Comparison of ENCODE assay signal across 8 mouse cellular contexts in the genomic region with DNA sequence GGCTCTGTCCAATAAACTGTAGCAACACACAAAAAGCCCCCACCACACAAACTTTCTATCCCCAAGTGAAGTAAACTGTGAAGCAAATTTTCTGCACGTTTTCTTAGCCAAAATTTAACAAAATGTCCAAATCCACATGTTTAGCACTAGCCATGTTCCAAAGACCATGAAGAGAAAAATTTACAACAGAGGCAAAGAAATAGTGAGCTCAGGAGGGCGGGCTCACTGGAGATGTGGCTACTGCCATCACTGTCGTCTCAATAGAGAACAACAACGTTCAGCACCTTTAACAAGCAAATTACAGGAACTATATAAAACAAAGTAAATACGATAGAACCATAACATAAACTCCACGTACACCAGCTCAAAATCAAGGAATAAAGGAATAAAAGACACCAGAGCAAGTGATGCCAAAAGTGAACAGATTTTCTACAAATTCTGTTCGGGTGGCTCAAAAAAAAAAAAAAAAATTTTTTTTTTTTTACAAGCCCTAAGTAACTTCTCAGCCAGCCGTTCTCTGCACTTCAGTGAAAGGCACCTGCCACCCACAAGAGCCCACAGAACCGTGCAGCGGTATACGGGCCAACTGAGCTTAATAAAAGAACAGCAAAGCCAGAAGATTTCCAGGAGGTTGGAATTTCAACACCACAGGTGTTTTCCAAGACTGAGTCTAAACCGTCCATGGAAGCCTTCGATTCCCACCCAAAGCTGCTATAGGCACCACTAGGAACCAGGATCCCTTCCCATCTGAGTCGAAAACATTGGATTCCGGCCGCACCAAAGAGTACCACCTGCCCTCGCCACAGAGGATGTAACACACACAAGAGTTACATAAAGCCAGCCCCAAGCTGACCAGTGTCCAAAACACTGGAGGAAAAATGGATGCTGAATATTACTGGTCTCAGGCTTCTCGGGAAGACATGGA. TPM values are rescaled to one million over a fixed set of nuclear protein-coding genes. Genes with fewer than 3 reads are reported as not detected.
DNase-seq lines count a peak whose midpoint lies in the region; ATAC-seq lines count a peak whose summit lies in the region.

No protein-coding gene starts in this region.

- H3K9ac ChIP-seq in kidney, embryonic 14.5 days (ENCODE audit: low read depth, low read length): peak overlapping the region; percentile 96; the same call in 1 of the 2 replicates
- H3K9ac ChIP-seq in embryonic facial prominence, embryonic 11.5 days (replicated peaks; ENCODE audit: low read length): peak overlapping the region; percentile 98
- H3K9ac ChIP-seq in midbrain, embryonic 13.5 days (replicated peaks): peak overlapping the region; percentile 100

- no peaks in the 10 kb centered on the region for H3K36me3 ChIP-seq in kidney, embryonic 14.5 days (ENCODE audit: control insufficient read depth, insufficient read depth, low read length)
- no peaks in the 10 kb centered on the region for H3K36me3 ChIP-seq in embryonic facial prominence, embryonic 11.5 days (replicated peaks; ENCODE audit: control insufficient read depth, insufficient read depth, low read depth, low read length)
- no peaks in the 10 kb centered on the region for H3K36me3 ChIP-seq in midbrain, embryonic 13.5 days

- H3K4me2 ChIP-seq in kidney, embryonic 14.5 days (replicated peaks; ENCODE audit: low read depth, low read length): peak overlapping the region; percentile 82
- peak overlapping the region; percentile 79 for H3K4me2 ChIP-seq in embryonic facial prominence, embryonic 11.5 days (ENCODE audit: low read depth, low read length)
- peak overlapping the region; percentile 92 for H3K4me2 ChIP-seq in midbrain, embryonic 13.5 days (replicated peaks)

- no peaks in the 10 kb centered on the region for H3K27me3 ChIP-seq in kidney, embryonic 14.5 days (ENCODE audit: control insufficient read depth, insufficient read depth, low read length)
- no peaks in the 10 kb centered on the region for H3K27me3 ChIP-seq in embryonic facial prominence, embryonic 11.5 days (ENCODE audit: control insufficient read depth, insufficient read depth, low read length)
- no peaks in the 10 kb centered on the region for H3K27me3 ChIP-seq in midbrain, embryonic 13.5 days

- no peak for ATAC-seq in kidney, embryonic 14.5 days (ENCODE audit: low FRiP score, low TSS enrichment)
- no peak for ATAC-seq in embryonic facial prominence, embryonic 11.5 days (replicated peaks; ENCODE audit: insufficient number of reproducible peaks, low FRiP score, low TSS enrichment, low read depth)
- ATAC-seq in midbrain, embryonic 13.5 days: no peak

- 35% methylated on average over 18 of the region's 18 CpGs for WGBS in kidney, embryonic 14.5 days
- 45% methylated on average over 18 of the region's 18 CpGs for WGBS in embryonic facial prominence, embryonic 11.5 days
- WGBS in midbrain, embryonic 13.5 days: 17% methylated on average over 18 of the region's 18 CpGs

- peak overlapping the region; percentile 65 for H3K4me3 ChIP-seq in kidney, embryonic 14.5 days (ENCODE audit: low read length)
- peak overlapping the region; percentile 67 for H3K4me3 ChIP-seq in embryonic facial prominence, embryonic 11.5 days (ENCODE audit: low read depth, low read length)
- peak overlapping the region; percentile 98 for H3K4me3 ChIP-seq in midbrain, embryonic 13.5 days (replicated peaks)

- no peak overlapping the region for H3K27ac ChIP-seq in kidney, embryonic 14.5 days (ENCODE audit: low read depth, low read length)
- H3K27ac ChIP-seq in embryonic facial prominence, embryonic 11.5 days (replicated peaks; ENCODE audit: low read depth, low read length): no peak overlapping the region
- peak overlapping the region; percentile 100 for H3K27ac ChIP-seq in midbrain, embryonic 13.5 days

- H3K9me3 ChIP-seq in kidney, embryonic 14.5 days (ENCODE audit: control insufficient read depth, low read length): no peaks in the 10 kb centered on the region
- H3K9me3 ChIP-seq in embryonic facial prominence, embryonic 11.5 days (replicated peaks; ENCODE audit: control insufficient read depth, low read length): no peaks in the 10 kb centered on the region
- no peaks in the 10 kb centered on the region for H3K9me3 ChIP-seq in midbrain, embryonic 13.5 days

- DNase-seq in kidney, postnatal 14 days: no peak
- DNase-seq in embryonic facial prominence, embryonic 11.5 days (ENCODE audit: low spot score): no peak
- DNase-seq in induced T-regulatory cell, adult 2 months (ENCODE audit: low read depth): peak; percentile 15
- DNase-seq in layer of hippocampus, postnatal 36 days: no peak
- no peak for DNase-seq in right cerebral cortex, adult 18-20 months
- no peak for DNase-seq in frontal cortex, postnatal 25 days (ENCODE audit: low spot score in 2 of 2)

- H3K4me1 ChIP-seq in kidney, embryonic 14.5 days (ENCODE audit: control insufficient read depth, insufficient read depth, low read length): peaks cover 24% of the 10 kb centered on the region
- no peaks in the 10 kb centered on the region for H3K4me1 ChIP-seq in embryonic facial prominence, embryonic 11.5 days (ENCODE audit: control insufficient read depth, insufficient read depth, low read length)
- peaks cover 53% of the 10 kb centered on the region for H3K4me1 ChIP-seq in midbrain, embryonic 13.5 days (replicated peaks)

RNA-seq across cellular contexts. Expression of a gene that starts 2.2 kb away (rescaled TPM):
- polyA plus RNA-seq in kidney, embryonic 14.5 days (2014; fragmentation: Nextera tagmentation; extraction: Ambion mirVana): 14.4 and 15.9 TPM in 2 replicates
- 22.1 and 23.8 TPM in 2 replicates for polyA plus RNA-seq in embryonic facial prominence, embryonic 11.5 days (2014; fragmentation: Nextera tagmentation; extraction: Ambion mirVana)
- polyA plus RNA-seq in midbrain, embryonic 13.5 days (2015; fragmentation: Nextera tagmentation; extraction: Ambion mirVana): 51.7 and 54.4 TPM in 2 replicates
- total RNA-seq in layer of hippocampus, postnatal 36 days (2021): 100 to 1,000 TPM; 331 to 369 TPM
